Mouse (Mus musculus) olfactory bulb, adult 2 months (tissue): ENCODE results near the gene Dner.

Experiments
- CTCF ChIP-seq: fragments of 200-500 bp; IDR thresholded peaks from 2 replicates; pipeline ENCODE4 v1.5.1; 2012; ENCODE audit warnings: low read depth, mild to moderate bottlenecking, low read length, moderate library complexity; ENCODE audit not compliant: insufficient read depth
- POLR2A ChIP-seq: fragments of 200-500 bp; IDR thresholded peaks from 2 replicates; pipeline ENCODE4 v1.6.1; 2012; ENCODE audit warnings: mild to moderate bottlenecking, low read depth, low read length, moderate library complexity; ENCODE audit not compliant: insufficient read depth

GRCm38 (mm10) chr1:84524413-84524812 lies 171.6 kb downstream of the Dner start:
- TF ChIP-seq CTCF: no peak
- no peak for TF ChIP-seq POLR2A
